Mouse (Mus musculus): ENCODE results near the gene Nfia. TPM values are rescaled to one million over a fixed set of nuclear protein-coding genes. Genes with fewer than 3 reads are reported as not detected.
A peak's percentile ranks its signal among the peaks of the same experiment; 100 is the strongest.

Nfia gene
- total RNA-seq, 1 experiment from 2014 or later = 206 TPM

DNA sequence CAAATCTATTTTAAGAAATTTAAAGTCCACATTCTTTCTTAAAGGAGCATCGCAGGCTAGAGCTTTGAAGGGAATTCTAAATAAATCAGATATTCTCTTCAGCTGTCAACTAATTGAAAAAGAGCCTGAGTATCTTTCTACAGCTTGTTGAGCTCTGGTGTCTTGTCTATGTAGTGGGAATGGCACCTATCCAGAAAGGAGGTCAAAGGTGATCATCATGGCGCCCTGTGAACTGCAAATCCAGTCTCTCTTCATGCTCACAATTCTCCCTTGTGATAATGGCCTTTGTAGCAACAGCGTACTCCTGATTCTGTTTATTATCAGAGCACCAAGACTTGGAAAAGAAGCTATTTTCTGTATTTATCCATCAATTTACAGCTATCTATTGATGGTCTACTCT, 6.4 kb upstream of the Nfia start:
- no peak for DNase-seq

DNA sequence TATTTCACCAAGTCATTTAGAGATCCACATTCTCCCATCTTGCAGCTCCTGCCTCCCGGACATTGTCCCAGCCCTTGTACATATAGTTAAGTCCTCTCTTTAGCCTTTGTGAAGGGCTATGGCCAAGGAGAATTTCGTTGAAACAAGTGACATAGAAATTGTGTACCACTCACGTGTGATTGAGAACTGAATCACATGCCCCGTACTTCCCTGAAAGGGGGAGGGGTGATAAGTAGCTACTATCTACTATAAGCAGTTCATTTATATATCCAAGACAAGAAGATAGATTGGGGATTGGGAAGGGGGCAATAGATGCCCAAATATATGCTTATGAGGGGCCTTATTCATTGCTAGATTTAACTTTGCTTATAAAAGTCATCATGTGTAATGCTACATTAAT, 5.5 kb upstream of the Nfia start:
- DNase-seq = no peak

DNA sequence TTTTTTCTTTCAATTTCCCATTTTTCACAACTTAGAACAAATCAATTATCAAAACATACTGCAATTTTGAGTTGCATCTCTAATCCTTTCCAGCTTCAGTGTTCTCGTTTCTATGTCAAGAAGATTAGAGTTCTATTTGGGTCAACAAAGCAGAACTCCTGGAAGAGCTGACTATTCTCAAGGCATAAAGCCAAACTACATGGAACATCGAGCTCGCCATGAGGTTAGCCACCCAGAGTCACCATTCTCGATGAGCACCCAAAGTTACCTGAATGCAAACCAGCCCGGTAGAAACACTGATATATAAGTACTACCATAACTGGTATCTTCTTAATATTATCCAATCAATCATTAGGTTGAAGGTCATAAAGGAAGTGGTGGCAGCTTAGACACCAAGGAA, 5.0 kb upstream of the Nfia start:
- DNase-seq = no peak

DNA sequence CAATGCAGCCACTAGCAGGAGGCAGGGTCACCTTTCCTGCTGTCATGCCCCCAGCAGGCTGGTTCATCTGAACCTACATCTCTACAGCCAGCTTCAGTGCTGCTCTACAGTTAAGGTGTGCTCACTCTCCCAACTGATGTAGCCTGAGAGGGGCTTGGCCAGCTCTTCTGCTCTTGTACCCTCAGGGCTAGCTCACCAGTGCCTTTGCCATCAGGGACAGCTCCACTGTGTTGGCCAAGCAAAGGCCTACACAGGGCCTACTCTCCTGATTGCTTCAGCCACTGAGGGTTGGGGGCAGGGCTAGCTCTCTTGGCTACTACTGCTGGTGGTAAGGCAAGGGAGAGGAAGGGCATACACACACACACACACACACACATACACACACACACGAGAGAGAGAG, 2.7 kb upstream of the Nfia start:
- no peak for DNase-seq

DNA sequence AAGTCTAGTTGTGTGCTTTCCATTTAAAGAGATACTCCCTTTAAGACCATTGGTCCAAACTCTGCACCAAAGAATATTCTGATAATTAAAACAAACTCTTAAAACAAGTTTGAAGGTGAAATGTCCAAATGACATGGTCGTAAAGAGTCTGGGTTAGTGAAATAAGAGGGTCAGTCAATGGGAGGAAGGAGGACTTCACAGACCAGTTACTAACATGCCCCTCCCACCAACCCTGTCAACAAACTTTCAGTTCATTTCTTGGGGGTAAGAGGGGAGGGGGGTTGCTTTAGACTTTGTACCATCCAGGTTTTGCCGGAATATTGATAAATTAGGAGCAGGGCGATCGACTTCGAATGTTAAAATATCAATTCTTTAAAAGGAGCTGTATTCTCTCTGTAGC, 1.1 kb upstream of the Nfia start:
- no peak for DNase-seq

DNA sequence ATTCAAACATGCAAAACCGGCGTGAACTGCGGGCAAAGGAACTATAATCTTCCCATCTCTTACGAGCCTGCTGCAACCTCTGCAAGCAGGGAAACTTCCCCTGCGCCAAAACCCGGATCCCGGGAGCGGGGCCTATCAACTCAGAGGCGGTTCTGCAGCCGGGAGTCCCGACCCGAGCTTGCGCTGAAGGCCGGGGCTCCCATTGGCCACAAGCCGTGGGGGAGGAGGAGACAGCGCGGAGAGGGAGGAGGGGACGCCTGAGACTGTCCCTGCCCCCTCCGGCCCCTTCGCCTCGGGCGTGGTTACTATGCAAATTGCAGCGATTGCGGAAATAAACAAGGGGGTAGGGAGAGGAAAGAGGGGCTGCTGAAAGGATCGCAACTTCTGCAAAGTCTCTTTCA, 450 bp upstream of the Nfia start:
- DNase-seq = peak; percentile 99

DNA sequence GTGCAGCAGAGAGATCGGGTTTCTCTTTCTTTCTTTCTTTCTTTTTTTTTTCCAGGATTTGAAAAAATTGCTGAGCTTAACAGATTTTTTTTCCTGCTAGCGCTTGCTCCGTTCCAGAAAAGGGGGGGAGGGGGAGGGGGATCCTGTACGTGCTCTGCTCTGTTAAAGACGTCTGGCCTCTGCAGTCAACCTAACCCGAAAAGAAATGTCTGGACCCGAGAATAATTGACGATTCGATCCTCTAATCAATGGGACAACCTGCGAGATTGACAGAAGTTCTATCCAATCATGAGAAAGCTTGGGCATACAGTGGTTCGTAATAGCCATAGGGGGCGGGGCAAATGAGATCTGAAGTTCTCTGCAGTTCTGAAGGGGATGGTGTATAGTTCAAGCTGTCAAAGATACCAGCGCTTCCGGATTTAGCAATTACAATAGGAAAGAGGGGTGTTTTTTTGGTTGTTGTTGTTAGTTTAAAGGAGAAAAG, 618 bp downstream of the Nfia start:
- DNase-seq = peak; percentile 75

DNA sequence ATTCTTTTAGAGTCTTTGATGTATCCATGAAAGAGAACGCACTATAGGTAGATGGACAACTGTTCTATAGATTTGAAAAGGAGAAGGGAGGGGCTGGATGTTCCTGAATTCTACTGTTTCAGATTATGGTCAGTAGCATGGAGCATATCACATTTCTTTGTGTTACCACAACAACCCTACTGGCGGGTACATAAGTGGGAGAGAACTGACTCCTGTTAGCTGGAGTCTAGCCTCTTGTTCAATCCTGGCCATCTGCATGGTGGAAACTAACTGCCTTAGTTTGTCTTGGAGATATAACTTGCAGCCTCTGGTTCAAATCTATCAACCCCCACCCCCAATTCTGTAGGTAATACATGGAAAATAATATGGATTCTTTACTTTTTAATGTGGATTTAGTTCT, 1.3 kb downstream of the Nfia start:
- DNase-seq = no peak

DNA sequence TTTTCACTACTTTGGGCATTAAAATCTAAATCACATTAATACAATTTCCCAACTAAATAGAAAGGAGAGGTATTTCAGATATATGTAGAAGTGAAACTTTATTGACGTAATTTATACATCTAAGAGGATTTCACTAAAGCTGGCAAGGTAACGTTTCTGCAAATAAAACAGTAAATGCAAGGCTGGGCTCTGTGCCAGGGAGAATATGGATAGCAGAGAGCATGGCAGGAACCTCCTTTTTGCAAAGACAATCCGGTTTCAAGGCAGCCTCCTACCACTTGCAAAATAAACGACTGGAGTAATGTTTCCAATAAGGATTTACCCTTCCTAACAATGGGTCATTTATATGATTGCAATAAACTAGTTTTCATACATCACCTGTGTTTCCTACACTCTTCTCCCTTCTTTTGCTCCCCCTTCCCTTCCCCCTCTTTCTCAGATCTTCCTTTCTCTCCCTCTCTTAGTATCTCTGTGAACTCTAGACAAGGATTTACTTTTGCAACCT, 2.0 kb downstream of the Nfia start:
- no peak for DNase-seq

DNA sequence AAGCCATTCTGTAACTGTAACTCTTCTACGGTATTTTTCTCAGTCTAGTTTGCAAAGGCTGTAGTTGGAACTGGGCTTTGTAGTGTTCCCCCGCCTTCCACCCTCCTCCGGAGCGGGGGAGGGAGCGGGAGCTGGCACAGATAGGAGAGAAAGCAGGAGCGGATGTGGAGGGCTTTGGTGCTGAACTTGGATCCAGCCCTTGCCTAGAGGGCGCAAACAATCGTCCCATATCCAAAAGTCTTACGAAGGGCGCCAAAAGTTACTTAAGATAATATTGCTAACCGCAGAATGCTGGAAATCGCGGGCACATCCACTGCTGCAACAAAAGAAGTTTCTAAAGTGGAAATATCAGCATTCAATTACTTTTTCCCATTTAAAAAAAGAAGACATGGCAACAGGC, 2.5 kb downstream of the Nfia start:
- DNase-seq = peak; percentile 78

DNA sequence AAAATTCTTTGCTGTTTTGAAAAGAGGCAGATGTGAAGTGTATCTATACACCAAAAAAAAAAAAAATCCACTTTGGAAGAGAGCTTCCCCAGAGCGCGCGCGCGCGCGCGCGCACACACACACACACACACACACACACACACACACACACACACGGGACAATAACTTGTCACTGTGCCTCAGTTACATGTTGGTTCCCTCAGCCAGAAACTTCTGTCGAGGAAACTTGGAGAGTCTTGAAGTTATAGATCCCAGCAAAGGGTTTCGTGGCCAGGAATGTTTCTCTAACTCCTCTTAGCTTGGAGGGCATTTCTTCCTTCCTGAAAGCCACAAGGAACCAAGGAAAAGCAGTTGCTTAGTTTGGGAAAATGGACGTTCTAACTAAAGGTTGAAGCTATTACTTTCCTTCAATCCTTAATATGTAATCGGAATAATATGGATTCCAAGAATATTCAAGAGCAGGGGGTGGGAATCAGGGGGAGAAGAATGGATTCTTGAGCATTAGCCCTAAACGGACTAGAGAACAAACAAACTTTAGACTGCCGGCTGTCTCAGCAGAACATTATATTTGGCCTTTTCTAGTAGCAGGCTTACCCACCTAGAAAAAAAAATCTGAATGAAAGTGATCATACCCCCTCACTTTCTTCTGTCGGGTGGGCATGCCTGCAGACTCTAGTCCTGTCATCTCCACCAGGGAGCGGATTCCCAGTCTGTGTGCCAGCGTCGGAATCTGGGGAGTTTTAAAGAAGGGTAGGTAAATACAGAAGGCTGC, 3.1 kb downstream of the Nfia start:
- no peak for DNase-seq

DNA sequence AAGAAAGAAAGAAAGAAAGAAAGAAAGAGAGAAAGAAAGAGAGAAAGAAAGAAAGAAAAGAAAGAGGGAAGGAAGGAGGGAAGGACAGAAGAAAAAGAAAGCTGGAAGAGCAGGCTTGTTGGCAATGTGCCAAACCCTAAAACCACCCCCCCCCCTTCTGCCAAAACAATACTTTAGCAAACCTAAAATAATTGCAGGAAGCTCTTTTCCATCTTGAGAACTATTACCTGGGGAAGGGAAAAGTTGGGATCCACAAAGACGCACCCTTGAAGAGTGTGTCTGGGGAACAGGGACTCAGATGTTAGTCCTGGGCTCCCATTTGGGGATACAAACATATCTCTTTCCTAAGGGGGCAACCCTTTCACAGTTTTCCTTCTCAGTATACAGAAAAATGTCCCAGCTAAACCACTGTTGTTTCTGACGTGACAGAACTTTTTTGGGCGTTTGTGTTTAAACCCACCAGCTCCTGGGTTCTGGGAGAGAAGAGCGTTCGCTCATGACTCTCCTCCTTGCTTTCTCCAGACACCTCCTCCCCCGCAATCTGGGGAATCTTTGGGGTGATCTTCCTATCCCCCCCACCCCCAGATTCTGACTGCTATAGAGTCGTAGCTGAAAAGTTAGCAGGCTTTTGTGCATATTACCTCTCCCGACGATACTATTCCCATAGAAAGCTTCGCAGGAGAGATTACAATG, 4.0 kb downstream of the Nfia start:
- no peak for DNase-seq

DNA sequence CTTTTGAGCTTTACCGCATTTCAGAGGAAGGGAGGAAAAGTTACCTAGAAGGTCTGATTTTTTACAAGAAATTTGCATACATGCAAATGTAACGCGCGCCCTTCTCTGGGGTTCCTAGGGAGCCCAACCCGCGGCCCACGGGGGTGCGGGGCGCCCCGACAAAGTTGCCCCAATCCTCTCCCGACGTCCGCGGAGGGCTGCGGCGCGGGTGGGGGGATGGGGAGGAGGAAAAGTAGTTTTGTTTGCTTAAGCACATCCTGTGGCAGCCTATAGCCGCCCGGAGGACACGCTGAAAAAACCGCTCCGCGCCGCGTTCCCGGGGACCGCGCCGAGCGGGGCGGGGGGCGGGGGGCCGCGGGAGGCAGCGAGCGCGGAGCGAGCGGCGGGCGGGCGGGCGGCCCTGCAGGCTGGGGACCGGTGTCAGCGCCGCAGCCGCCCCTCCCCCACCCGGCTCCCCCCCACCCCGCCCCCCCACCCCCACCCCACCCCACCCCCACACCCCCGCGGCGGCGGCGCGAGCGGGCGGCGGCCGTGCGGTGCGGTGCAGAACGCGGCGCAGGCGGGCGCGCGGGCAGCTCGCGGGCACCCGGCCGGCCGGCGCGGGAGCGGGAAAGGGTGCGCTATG, 4.7 kb downstream of the Nfia start:
- peak; percentile 64 for DNase-seq

DNA sequence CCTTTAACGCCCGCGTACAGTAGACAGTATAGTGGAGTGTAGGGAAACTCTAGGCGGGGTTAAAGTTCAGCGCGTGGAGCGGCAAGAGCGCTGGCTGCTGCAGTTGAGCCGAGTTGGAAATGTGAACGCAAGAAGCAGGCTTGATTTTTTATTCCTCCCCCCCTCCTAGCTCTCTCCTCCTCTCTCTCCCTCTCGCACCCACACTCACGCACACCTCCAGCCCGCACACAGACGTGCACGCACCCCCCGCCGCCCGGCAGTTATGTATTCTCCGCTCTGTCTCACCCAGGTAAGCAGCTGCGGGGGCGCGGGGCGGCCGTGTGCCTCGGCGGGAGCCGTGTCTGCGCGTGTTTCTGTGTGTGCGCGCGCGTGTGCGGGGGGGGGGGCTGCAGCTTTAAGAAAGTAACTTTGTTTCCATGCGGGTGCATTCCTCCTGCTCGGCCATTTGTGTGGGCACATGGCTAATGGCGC, 5.2 kb downstream of the Nfia start, which contains the start of gene E130114P18Rik:
Gene E130114P18Rik, minus strand, starts transcription at position 373 of the 471 bp plus-strand sequence.
- peak; percentile 64 for DNase-seq

DNA sequence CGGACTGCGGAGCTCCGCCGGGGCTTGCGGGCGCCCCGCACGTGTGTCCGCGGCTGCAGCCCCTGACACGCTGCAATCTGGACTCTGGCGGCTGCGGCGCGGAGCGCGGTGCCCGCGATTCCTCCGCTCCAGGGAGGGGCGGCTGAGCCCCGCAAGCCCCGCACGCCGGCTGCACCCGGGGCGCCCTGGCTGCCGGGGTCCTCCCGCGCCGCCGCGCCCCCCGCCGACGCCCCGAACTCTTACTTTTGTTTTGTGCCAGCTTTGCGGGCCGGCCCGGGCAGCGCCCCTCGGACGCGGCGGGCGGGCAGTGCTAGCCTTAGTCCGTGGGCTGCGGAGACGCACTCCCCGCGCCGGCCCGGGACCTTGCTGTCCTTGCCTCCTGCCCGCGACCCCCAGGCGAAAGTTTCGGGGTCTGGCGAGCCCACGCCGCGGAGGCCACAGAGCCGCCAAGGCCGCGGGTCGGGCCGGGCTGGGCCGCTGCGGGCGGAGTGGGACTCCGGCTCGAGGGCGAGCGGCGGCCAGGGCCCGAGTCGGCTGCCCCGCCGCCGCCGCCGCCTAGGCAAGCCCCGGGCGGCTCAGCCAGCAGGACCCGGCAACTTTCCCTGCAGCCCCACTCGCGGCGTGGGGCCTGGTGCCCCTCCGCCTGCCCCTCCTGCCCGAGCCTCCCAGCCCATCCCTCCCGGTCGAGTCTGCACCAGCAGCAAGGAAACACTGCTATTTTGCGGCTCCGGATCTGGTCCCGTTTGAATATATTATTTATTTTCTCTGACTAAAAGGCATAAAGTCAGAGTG, 5.9 kb downstream of the Nfia start:
- DNase-seq = peak; percentile 34

DNA sequence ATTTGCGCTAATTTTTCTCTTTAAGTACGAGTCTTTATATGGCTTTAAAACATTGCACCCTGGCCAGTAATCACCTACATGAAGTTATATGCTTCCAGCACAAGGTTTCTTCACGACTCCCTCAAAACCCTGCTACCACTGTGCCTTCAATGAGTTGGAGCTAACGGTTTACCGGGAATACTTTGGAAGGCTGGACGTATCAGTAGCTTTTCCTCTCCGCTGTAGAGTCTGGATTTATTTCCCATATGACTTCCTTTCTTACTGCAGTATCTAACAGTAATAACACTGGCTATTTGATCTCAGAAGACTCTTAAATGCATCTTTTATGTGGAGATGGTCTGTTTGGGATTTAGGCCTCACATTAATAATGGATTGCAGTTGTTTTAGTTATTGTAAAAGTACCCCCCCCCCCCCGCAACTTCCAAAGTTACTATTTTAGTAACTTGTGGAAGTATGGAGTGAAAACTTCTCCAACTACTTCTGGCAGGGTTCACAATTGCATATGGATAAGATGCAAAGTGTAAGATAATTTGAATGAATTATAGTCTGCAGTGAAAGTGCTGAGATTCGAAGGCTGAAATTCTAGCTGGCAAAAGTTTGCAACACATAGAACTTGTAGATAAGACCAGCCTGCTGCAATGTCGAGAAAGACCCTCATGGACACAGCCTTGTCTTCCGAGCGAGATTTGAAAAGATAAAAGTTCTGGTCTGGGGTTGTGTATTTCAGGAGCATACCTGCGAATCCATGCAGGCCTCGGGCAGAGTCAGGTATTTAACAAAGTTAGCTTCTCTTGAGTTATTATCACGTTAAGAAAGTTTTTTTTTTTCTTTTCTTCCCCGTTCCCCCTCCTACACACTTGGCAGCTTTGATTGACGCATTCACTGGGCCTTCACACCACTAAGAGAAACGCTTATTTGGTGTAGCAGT, 6.7 kb downstream of the Nfia start:
- DNase-seq = no peak

DNA sequence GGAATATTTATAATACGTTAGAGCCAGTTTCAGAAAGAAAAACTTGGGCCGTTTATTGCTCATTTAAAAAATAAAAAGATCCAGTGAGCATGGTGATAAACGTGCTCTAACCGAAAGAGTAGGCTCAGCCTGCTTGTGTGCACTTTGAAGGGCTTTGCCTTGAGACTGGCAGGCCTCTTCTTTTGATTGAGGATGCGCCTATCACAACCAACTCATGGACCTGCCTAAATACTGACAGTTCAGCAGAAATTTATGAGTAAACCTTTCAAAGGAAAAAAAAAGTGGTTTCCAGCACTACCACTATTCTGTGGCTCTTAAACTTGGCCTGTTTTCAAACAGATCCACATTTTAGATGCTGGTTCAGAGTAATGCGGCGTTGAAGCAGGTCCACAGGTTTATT, 7.5 kb downstream of the Nfia start:
- no peak for DNase-seq

DNA sequence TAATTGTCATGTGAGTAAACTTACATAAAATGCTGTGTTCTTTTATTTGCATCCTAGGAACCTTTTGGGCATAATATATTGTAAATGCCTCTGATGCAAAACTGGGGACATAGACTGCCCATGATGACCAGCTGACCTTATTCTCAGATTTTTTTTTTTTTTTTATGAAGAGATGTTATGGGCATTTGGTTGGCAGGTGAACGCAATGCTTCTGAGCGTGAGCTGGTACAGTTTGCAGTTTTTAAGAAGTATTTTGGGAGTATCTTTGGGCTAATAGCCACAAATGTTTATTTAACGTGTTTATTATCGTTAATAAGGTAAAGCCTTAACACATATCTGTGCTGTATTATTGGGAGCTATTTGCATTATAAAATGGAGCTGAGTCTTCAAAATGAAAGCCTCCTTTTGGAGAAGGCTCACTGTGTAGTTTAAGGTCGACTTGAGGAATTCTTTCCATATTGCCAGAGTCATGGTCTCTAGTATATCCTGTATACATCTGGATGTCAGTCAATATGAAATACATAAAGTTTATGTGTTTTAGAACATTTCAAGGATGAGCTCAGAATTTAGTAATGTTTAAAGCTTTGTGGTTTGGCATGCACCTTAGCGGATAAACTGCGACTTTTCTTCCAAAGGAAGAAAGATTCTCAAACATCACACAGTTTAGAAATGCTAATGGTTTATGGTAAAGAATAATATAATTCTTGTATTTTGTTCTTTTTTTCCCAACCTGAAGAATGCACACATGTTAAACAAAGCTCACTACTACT, 8.3 kb downstream of the Nfia start:
- DNase-seq = no peak

DNA sequence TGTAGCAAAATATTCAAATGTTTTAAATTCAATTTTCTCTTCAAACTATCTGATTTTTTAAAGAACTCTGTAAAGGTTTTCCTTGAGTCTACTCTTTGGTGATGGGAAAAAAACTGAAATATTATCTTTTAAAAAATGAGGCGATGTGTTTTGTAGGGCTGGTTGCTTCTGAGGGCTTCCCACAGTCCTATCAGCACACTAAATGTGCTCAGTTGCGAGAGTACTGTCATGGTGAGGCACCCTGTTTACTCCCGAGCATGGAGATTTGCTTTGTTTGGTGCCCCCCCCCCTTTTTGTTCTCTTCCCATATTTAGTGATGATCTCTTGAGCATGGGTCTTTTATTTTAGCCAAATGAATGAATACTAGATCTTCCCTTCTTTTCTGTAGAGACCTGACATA, 9.5 kb downstream of the Nfia start:
- DNase-seq = no peak

DNA sequence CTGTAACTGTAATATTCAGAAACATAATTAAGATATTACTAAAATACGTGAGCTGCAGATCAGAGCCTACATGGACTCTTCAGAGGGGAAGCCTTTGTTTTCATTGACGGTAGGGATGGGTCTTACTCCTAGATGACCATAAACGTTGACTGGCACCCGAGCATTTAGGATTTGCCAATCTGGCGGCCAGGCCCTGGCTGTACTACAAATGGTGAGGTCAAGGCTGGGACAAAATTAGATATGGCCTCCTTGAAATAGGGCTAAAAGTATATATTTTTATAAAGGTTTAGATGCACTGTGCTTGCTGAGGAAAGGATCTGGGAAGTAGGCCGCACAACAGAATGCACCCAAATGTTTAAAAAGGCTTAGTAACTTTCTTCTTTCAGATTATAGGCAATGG, 10.0 kb downstream of the Nfia start:
- no peak for DNase-seq

All from adrenal gland, postnatal 25 days (tissue).